Mouse (Mus musculus) liver, embryonic 16.5 days (tissue): ENCODE data around the gene Macf1. TPM values are rescaled to one million over a fixed set of nuclear protein-coding genes. Genes with fewer than 3 reads are reported as not detected.

ENCODE experiments used
- ATAC-seq: fragments of 200-750 bp; cut with Nextera tagmentation; 2 replicates; pipeline ENCODE4 v1.8.0; 2017; ENCODE audit warnings: low read depth, mild to moderate bottlenecking, moderate number of reproducible peaks, moderate library complexity
- H3K27ac ChIP-seq: fragments of 300-500 bp; sonication (generic); 2 replicates; pipeline ENCODE4 v1.5.1; 2014; ENCODE audit warnings: mild to moderate bottlenecking, low read length
- H3K27me3 ChIP-seq: fragments of 300-500 bp; sonication (generic); 2 replicates; pipeline ENCODE4 v1.6.1; 2014; ENCODE audit warnings: low read depth, low read length, mixed read lengths; ENCODE audit not compliant: control insufficient read depth, insufficient read depth
- H3K36me3 ChIP-seq: fragments of 300-500 bp; sonication (generic); 2 replicates; pipeline ENCODE4 v1.6.1; 2014; ENCODE audit warnings: mild to moderate bottlenecking; ENCODE audit not compliant: control insufficient read depth, insufficient read depth
- H3K4me1 ChIP-seq: fragments of 300-500 bp; sonication (generic); 2 replicates; pipeline ENCODE4 v1.6.1; 2014; ENCODE audit warnings: low read depth, low read length, mixed read lengths; ENCODE audit not compliant: control insufficient read depth
- H3K4me2 ChIP-seq: fragments of 300-500 bp; sonication (generic); 2 replicates; pipeline ENCODE4 v1.6.1; 2014; ENCODE audit warnings: low read depth, low read length, mixed read lengths
- H3K4me3 ChIP-seq: fragments of 300-500 bp; sonication (generic); 2 replicates; pipeline ENCODE4 v1.5.1; 2014; ENCODE audit warnings: low read depth, mild to moderate bottlenecking, low read length
- H3K9ac ChIP-seq: fragments of 300-500 bp; sonication (generic); 2 replicates; pipeline ENCODE4 v1.6.1; 2014; ENCODE audit warnings: low read depth, low read length
- H3K9me3 ChIP-seq: fragments of 300-500 bp; sonication (generic); replicated peaks from 2 replicates; pipeline ENCODE4 v1.6.1; 2016; ENCODE audit warnings: low read length; ENCODE audit not compliant: control insufficient read depth
- whole genome bisulfite sequencing: fragments of 180-500 bp; shearing (Covaris S2); extraction: QIAGEN DNeasy Blood & Tissue Kit; methylation state at CpG from one replicate; pipeline ENCODE4 v1.1.7; 2014; ENCODE audit not compliant: insufficient replicate concordance; 5-methylcytosine and 5-hydroxymethylcytosine counted together
- polyA plus RNA-seq: library from polyadenylated mRNA; unstranded; fragments of >200 nt; fragmentation: Nextera tagmentation; extraction: Ambion mirVana; gene quantifications from 2 replicates; pipeline ENCODE4 v1.2.1, GENCODE M21; 2015

The Macf1 gene
- polyA plus RNA-seq, 1 experiment from 2014 or later: 8.3 TPM

GRCm38 (mm10) chr4:123401265-123401664, 282.9 kb downstream of the Macf1 start:
- Histone ChIP-seq H3K27me3 (no peaks in the 10 kb centered on the region), H3K9ac (no peak overlapping the region), H3K9me3 (no peaks in the 10 kb centered on the region), H3K4me3 (no peak overlapping the region), H3K27ac (no peak overlapping the region), H3K4me2 (no peak overlapping the region), H3K36me3 (peaks cover 9% of the 10 kb centered on the region), H3K4me1 (no peaks in the 10 kb centered on the region)
- no peak for ATAC-seq
- 79% methylated on average over 3 of the region's 3 CpGs for WGBS

GRCm38 (mm10) chr4:123397643-123398434, 286.3 kb downstream of the Macf1 start:
- 73% methylated on average over 5 of the region's 5 CpGs for WGBS

GRCm38 (mm10) chr4:123397049-123397448, 287.1 kb downstream of the Macf1 start:
- Histone ChIP-seq H3K9me3 (no peaks in the 10 kb centered on the region), H3K36me3 (peaks cover 20% of the 10 kb centered on the region), H3K9ac (no peak overlapping the region), H3K27me3 (no peaks in the 10 kb centered on the region), H3K27ac (no peak overlapping the region), H3K4me1 (no peaks in the 10 kb centered on the region), H3K4me2 (no peak overlapping the region), H3K4me3 (no peak overlapping the region)
- 87% methylated on average over 8 of the region's 8 CpGs for WGBS
- no peak for ATAC-seq

More at GRCm38 (mm10) chr4:123397643-123398434, 286.3 kb downstream of the Macf1 start:
- ATAC-seq: no peak
- no peak overlapping the region for H3K27ac ChIP-seq
- no peak overlapping the region for H3K4me3 ChIP-seq
- H3K4me1 ChIP-seq: no peaks in the 10 kb centered on the region
- H3K36me3 ChIP-seq: peaks cover 20% of the 10 kb centered on the region
- no peaks in the 10 kb centered on the region for H3K9me3 ChIP-seq
- H3K9ac ChIP-seq: no peak overlapping the region
- no peaks in the 10 kb centered on the region for H3K27me3 ChIP-seq
- no peak overlapping the region for H3K4me2 ChIP-seq

GRCm38 (mm10) chr4:123395435-123396000, 288.6 kb downstream of the Macf1 start:
- ATAC-seq: no peak
- Histone ChIP-seq H3K4me3 (no peak overlapping the region), H3K4me2 (no peak overlapping the region), H3K27me3 (no peaks in the 10 kb centered on the region), H3K4me1 (no peaks in the 10 kb centered on the region), H3K36me3 (peaks cover 24% of the 10 kb centered on the region), H3K9me3 (no peaks in the 10 kb centered on the region), H3K27ac (no peak overlapping the region), H3K9ac (no peak overlapping the region)
- WGBS: 88% methylated on average over 2 of the region's 2 CpGs

GRCm38 (mm10) chr4:123394878-123395277, 289.3 kb downstream of the Macf1 start:
- peaks cover 24% of the 10 kb centered on the region for H3K36me3 ChIP-seq
- H3K4me3 ChIP-seq: no peak overlapping the region
- no peak overlapping the region for H3K9ac ChIP-seq
- no peaks in the 10 kb centered on the region for H3K27me3 ChIP-seq
- H3K27ac ChIP-seq: no peak overlapping the region
- no peaks in the 10 kb centered on the region for H3K9me3 ChIP-seq
- H3K4me2 ChIP-seq: no peak overlapping the region
- no peak for ATAC-seq
- WGBS: 82% methylated on average over 5 of the region's 5 CpGs
- H3K4me1 ChIP-seq: no peaks in the 10 kb centered on the region

GRCm38 (mm10) chr4:123394269-123394668, 289.9 kb downstream of the Macf1 start:
- H3K9me3 ChIP-seq: no peaks in the 10 kb centered on the region
- H3K36me3 ChIP-seq: peaks cover 24% of the 10 kb centered on the region
- H3K4me1 ChIP-seq: no peaks in the 10 kb centered on the region
- H3K27ac ChIP-seq: no peak overlapping the region
- no peak overlapping the region for H3K4me2 ChIP-seq
- WGBS: 82% methylated on average over 1 of the region's 1 CpGs
- H3K27me3 ChIP-seq: no peaks in the 10 kb centered on the region
- no peak for ATAC-seq
- H3K9ac ChIP-seq: no peak overlapping the region
- no peak overlapping the region for H3K4me3 ChIP-seq

- Histone ChIP-seq H3K27me3 (no peaks in the 10 kb centered on the region), H3K36me3 (peaks cover 23% of the 10 kb centered on the region), H3K4me2 (no peak overlapping the region), H3K9ac (no peak overlapping the region), H3K4me1 (no peaks in the 10 kb centered on the region), H3K4me3 (no peak overlapping the region), H3K9me3 (no peaks in the 10 kb centered on the region), H3K27ac (no peak overlapping the region)
- WGBS: 82% methylated on average over 3 of the region's 3 CpGs
- ATAC-seq: no peak
Observed at GRCm38 (mm10) chr4:123393004-123393403, 291.2 kb downstream of the Macf1 start.

GRCm38 (mm10) chr4:123392187-123392586, 292.0 kb downstream of the Macf1 start:
- no peaks in the 10 kb centered on the region for H3K4me1 ChIP-seq
- no peak overlapping the region for H3K4me2 ChIP-seq
- no peak overlapping the region for H3K4me3 ChIP-seq
- 97% methylated on average over 1 of the region's 1 CpGs for WGBS
- H3K9me3 ChIP-seq: no peaks in the 10 kb centered on the region
- H3K27ac ChIP-seq: no peak overlapping the region
- ATAC-seq: no peak
- H3K36me3 ChIP-seq: peaks cover 20% of the 10 kb centered on the region
- H3K9ac ChIP-seq: no peak overlapping the region
- no peaks in the 10 kb centered on the region for H3K27me3 ChIP-seq

GRCm38 (mm10) chr4:123385028-123385427, 299.1 kb downstream of the Macf1 start:
- Histone ChIP-seq H3K27ac (no peak overlapping the region), H3K9ac (no peak overlapping the region), H3K4me1 (no peaks in the 10 kb centered on the region), H3K36me3 (peaks cover 31% of the 10 kb centered on the region), H3K4me2 (no peak overlapping the region), H3K9me3 (no peaks in the 10 kb centered on the region), H3K27me3 (no peaks in the 10 kb centered on the region), H3K4me3 (no peak overlapping the region)
- WGBS: 66% methylated on average over 1 of the region's 1 CpGs
- ATAC-seq: no peak
